Mouse (Mus musculus): ENCODE results near the gene Wdr59. TPM values are rescaled to one million over a fixed set of nuclear protein-coding genes. Genes with fewer than 3 reads are reported as not detected.

The Wdr59 gene
- polyA plus RNA-seq (2014; fragmentation: Illumina TruSeq; extraction: RNeasy Lipid Tissue Mini Kit (QIAGEN cat#74804); ENCODE audit: low read depth, low replicate concordance), result 9.7 TPM

DNA sequence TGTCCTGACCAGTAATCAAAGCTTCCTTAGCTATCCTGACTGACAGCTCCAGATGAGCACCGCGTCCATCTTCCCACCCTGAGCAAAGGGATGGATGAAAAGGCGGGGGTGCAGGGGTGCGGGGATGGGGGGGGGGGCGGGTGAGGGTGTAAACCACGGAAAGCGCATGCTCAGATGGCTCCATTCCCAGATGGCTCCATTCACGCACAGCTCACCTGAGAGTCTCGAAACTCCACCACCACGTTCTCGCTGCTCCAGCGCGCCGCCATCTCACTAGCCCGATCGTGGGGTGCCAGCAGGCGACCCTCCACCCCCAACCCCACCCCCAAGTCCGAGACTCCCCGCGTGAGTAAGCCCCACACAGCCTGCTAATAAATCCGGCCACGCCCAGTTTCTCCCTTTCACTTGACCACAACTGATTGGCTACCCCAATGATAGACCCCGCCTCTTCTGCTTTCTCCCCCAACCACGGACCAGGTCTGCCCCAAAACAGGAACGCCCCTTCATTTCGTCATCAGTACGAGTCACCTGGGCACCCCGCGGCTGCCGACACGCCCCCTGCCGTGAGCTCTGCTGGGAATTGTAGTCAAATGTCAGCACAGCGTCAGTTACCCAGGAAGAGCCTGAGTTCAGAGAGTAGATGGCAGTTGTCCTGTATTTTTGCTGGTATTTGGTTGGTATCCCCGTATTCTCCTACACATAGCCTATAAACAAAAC is at the start of gene Wdr59:
Gene Wdr59, minus strand, starts transcription at position 380 of the 717 bp plus-strand sequence.

DNA sequence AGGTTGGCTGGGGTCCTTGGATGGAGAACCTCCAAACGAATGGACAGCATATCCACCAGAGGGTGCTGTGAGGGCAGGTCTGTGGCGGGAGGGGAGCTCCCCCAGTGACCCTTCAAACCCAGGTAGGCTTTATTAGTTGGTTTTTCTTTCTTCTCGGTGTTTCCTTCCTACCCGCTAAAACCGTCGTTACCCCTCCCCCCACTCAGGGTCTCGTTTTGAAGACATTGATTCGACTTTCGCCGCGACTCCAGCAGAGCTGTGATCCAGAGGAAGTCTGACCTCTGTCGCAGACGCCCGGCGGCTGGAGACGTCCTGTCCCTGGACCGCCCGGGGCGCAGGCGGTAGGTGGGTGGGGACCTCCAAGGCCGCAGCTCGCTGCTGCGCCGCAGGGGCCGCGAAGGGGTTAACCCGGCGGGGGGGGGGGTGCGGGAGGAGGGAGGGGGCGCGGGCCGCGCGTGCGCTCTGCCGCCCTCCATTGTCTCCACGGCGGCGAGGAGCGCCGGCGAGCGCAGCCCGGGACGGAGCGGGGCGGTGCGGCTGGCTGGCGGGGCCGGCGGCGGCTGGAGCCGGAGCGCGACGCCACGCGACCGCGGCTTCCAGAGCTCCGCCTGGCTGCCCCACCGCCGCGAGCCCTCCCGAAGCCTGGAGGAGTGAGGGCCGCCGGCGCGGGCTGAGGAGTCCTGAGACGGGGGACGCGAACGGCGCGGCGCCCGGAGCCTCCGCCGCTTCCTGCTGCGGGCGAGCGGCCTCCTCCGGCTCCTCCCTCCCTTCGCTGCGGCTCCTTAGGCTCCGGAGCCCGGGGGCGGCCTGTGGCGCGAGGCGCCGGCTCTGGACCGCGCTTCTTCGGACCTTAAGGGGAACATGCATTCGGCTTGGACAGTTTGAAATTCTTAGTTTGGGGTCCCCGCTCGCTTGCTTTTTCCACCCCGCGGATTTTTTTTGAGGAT is 14.4 kb upstream of the Wdr59 start, which contains the start of gene Znrf1:
Gene Znrf1, plus strand, starts transcription at position 67 of the 947 bp plus-strand sequence.

Other genes starting within 250 kb of the Wdr59 start
- 27.3 TPM for gene Rfwd3, start 221.9 kb downstream of the Wdr59 start, polyA plus RNA-seq (2014; fragmentation: Illumina TruSeq; extraction: RNeasy Lipid Tissue Mini Kit (QIAGEN cat#74804); ENCODE audit: low read depth, low replicate concordance)
- gene Mlkl, start 183.9 kb downstream of the Wdr59 start, polyA plus RNA-seq (2014; fragmentation: Illumina TruSeq; extraction: RNeasy Lipid Tissue Mini Kit (QIAGEN cat#74804); ENCODE audit: low read depth, low replicate concordance), result 5.8 TPM
- gene Fa2h, start 128.3 kb downstream of the Wdr59 start, polyA plus RNA-seq (2014; fragmentation: Illumina TruSeq; extraction: RNeasy Lipid Tissue Mini Kit (QIAGEN cat#74804); ENCODE audit: low read depth, low replicate concordance), result 8.5 TPM
- 40.9 TPM for gene Znrf1, start 14.0 kb upstream of the Wdr59 start, polyA plus RNA-seq (2014; fragmentation: Illumina TruSeq; extraction: RNeasy Lipid Tissue Mini Kit (QIAGEN cat#74804); ENCODE audit: low read depth, low replicate concordance)
- 267 TPM for gene Ldhd, start 108.3 kb upstream of the Wdr59 start, polyA plus RNA-seq (2014; fragmentation: Illumina TruSeq; extraction: RNeasy Lipid Tissue Mini Kit (QIAGEN cat#74804); ENCODE audit: low read depth, low replicate concordance)
- 20.4 TPM for gene Zfp1, start 121.3 kb upstream of the Wdr59 start, polyA plus RNA-seq (2014; fragmentation: Illumina TruSeq; extraction: RNeasy Lipid Tissue Mini Kit (QIAGEN cat#74804); ENCODE audit: low read depth, low replicate concordance)
- gene Ctrb1, start 168.9 kb upstream of the Wdr59 start, polyA plus RNA-seq (2014; fragmentation: Illumina TruSeq; extraction: RNeasy Lipid Tissue Mini Kit (QIAGEN cat#74804); ENCODE audit: low read depth, low replicate concordance), result 2.3 TPM
- 27.1 TPM for gene Bcar1, start 221.7 kb upstream of the Wdr59 start, polyA plus RNA-seq (2014; fragmentation: Illumina TruSeq; extraction: RNeasy Lipid Tissue Mini Kit (QIAGEN cat#74804); ENCODE audit: low read depth, low replicate concordance)